Mouse (Mus musculus) kidney, postnatal 0 days (tissue): ENCODE measurements around the gene Prr11. TPM values are rescaled to one million over a fixed set of nuclear protein-coding genes. Genes with fewer than 3 reads are reported as not detected.
A peak's percentile ranks its signal among the peaks of the same experiment; 100 is the strongest.
"Not testable (repeated sequence)": the region's sequence is repeated elsewhere in the genome, so short reads cannot be mapped to it uniquely, and the experiment has no call there.

ENCODE experiments used
- ATAC-seq: fragments of 200-750 bp; cut with Nextera tagmentation; replicated peaks from 2 replicates; pipeline ENCODE4 v1.8.0; 2017; ENCODE audit warnings: low read depth, moderate number of reproducible peaks, moderate TSS enrichment, moderate library complexity; ENCODE audit not compliant: low FRiP score
- DNase-seq: peaks from one replicate; pipeline ENCODE4 v3.0.0-alpha.2; 2016; ENCODE audit warnings: low spot score
- H3K27ac ChIP-seq: fragments of 300-500 bp; sonication (generic); 2 replicates; pipeline ENCODE4 v1.5.1; 2014; ENCODE audit warnings: mild to moderate bottlenecking
- H3K27me3 ChIP-seq: fragments of 300-500 bp; sonication (generic); 2 replicates; pipeline ENCODE4 v1.6.1; 2014; ENCODE audit warnings: low read length, mixed read lengths; ENCODE audit not compliant: insufficient read depth
- H3K36me3 ChIP-seq: fragments of 300-500 bp; sonication (generic); 2 replicates; pipeline ENCODE4 v1.6.1; 2014; ENCODE audit warnings: low read length, mixed read lengths; ENCODE audit not compliant: insufficient read depth
- H3K4me1 ChIP-seq: fragments of 300-500 bp; sonication (generic); replicated peaks from 2 replicates; pipeline ENCODE4 v1.6.1; 2014; ENCODE audit warnings: antibody characterized with exemption, low read length, mixed read lengths; ENCODE audit not compliant: insufficient read depth
- H3K4me2 ChIP-seq: fragments of 300-500 bp; sonication (generic); 2 replicates; pipeline ENCODE4 v1.6.1; 2014; ENCODE audit warnings: mild to moderate bottlenecking, low read length, moderate library complexity, mixed read lengths
- H3K4me3 ChIP-seq: fragments of 300-500 bp; sonication (generic); replicated peaks from 2 replicates; pipeline ENCODE4 v1.5.1; 2014; ENCODE audit warnings: low read depth, low read length
- H3K9ac ChIP-seq: fragments of 300-500 bp; sonication (generic); 2 replicates; pipeline ENCODE4 v1.6.1; 2014; ENCODE audit warnings: low read depth, low read length
- H3K9me3 ChIP-seq: fragments of 300-500 bp; sonication (generic); replicated peaks from 2 replicates; pipeline ENCODE4 v1.6.1; 2016; ENCODE audit warnings: low read length, inconsistent platforms, mixed read lengths
- CTCF ChIP-seq: IDR thresholded peaks from 2 replicates; pipeline ENCODE4 v1.5.1; 2016; ENCODE audit warnings: antibody characterized with exemption, low read depth, mild to moderate bottlenecking, moderate library complexity
- WGBS: fragments of 180-500 bp; shearing (Covaris S2); extraction: QIAGEN DNeasy Blood & Tissue Kit; methylation state at CpG from one replicate; pipeline ENCODE4 v1.1.7; 2014; 5-methylcytosine and 5-hydroxymethylcytosine counted together
- microRNA counts: library from miRNA; unstranded; fragments of <30 nt; microRNA quantifications from one replicate; lab custom pipeline; 2015
- microRNA-seq: library from miRNA; unstranded; fragments of <30 nt; microRNA quantifications from one replicate; pipeline ENCODE4, GENCODE M21; 2016
- polyA plus RNA-seq: library from polyadenylated mRNA; unstranded; fragments of >200 nt; fragmentation: Nextera tagmentation; extraction: Ambion mirVana; gene quantifications from 2 replicates; pipeline ENCODE4 v1.2.1, GENCODE M21; 2015

Gene Prr11
- polyA plus RNA-seq, 1 experiment from 2014 or later, result 4.0 TPM

DNA sequence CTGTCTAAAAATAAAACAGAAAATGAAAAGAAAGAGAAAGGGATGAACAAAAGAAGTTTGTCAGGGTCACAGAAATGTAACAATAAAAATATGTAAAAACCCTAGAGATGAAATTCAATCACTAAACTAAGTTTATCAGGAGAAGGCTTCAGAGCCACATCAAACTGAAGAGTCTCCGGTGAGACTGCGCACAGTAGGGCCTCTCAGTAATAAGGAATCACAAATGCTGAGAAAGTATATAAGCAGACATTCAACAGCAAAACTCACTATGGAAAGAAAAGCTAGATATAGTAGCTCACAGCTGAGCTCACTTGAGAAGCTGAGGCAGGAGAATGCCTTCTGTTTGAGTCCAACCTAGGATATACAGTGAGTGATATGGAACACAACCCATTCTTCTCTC lies 48.1 kb downstream of the Prr11 start:
- Histone ChIP-seq H3K9me3 (no peaks in the 10 kb centered on the region), H3K4me3 (no peak overlapping the region), H3K4me1 (no peaks in the 10 kb centered on the region), H3K4me2 (no peak overlapping the region), H3K36me3 (0 out of 2 replicates have a peak, but pooled peaks cover 3% of the 10 kb centered on the region), H3K27ac (no peak overlapping the region), H3K9ac (no peak overlapping the region), H3K27me3 (no peaks in the 10 kb centered on the region)
- 99% methylated on average over 2 of the region's 2 CpGs for WGBS
- no peak for TF ChIP-seq CTCF
- ATAC-seq (no peak), DNase-seq (no peak)

DNA sequence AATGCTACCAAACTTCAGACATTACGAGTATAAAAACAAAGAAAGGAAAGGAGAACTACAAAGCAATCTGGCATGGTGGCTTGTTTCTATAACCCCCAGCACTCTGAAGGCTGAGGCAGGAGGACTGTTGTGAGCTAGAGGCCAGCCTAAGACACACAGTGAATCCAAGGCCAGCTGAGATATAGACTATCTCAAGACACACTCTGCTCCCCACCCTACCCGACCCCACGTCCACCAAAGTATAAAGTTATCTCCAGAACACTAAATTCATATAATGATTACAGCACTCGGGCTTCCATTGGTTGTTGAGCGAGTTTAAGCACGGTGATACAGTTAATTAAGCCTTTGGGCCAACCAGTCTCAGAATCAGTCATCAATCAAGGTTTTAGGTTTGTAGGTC lies 52.2 kb downstream of the Prr11 start:
- Histone ChIP-seq H3K4me2 (no peak overlapping the region), H3K4me1 (no peaks in the 10 kb centered on the region), H3K4me3 (no peak overlapping the region), H3K36me3 (0 out of 2 replicates have a peak, but pooled peaks cover 3% of the 10 kb centered on the region), H3K27me3 (no peaks in the 10 kb centered on the region), H3K9me3 (no peaks in the 10 kb centered on the region), H3K27ac (no peak overlapping the region), H3K9ac (no peak overlapping the region)
- DNase-seq (no peak), ATAC-seq (no peak)
- 75% methylated on average over 6 of the region's 6 CpGs for WGBS
- TF ChIP-seq CTCF, result no peak

- WGBS, result 90% methylated on average over 7 of the region's 7 CpGs
- H3K9ac ChIP-seq, H3K4me1 ChIP-seq, H3K27me3 ChIP-seq, H3K4me3 ChIP-seq, H3K27ac ChIP-seq, H3K9me3 ChIP-seq, ATAC-seq, H3K36me3 ChIP-seq, DNase-seq, H3K4me2 ChIP-seq: not testable (repeated sequence)
These were observed 59.6 kb downstream of the Prr11 start for GRCm38 (mm10) chr11:87048900-87049299.

GRCm38 (mm10) chr11:87046968-87047367 lies 61.5 kb downstream of the Prr11 start:
- no peak overlapping the region for H3K27ac ChIP-seq
- no peak overlapping the region for H3K4me2 ChIP-seq
- no peaks in the 10 kb centered on the region for H3K9me3 ChIP-seq
- H3K4me3 ChIP-seq, result no peak overlapping the region
- ATAC-seq (no peak), DNase-seq (peak; percentile 11)
- H3K4me1 ChIP-seq, result no peaks in the 10 kb centered on the region
- no peak for TF ChIP-seq CTCF
- H3K27me3 ChIP-seq, result no peaks in the 10 kb centered on the region
- no peak overlapping the region for H3K9ac ChIP-seq
- 75% methylated on average over 5 of the region's 5 CpGs for WGBS
- H3K36me3 ChIP-seq, result no peaks in the 10 kb centered on the region

DNA sequence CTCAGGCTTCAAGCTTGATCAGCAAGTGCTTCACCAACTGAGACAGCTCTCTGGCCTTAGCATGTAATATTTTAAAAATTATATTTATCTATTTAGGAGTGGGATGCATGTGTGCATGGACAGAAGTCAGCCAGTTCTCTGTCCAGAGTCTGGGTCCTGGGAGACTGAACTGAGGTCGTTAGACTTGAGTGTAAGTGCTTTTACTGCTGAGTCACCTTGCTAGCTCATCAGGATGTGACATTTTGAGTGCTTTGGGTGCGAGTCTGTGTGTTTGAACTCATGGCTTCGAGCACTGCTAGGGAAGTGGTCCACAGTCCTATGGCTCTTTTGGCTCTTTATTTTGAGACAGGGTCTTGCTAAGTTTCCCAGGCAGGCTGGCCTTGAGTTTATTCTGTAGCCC lies 65.5 kb downstream of the Prr11 start:
- H3K9me3 ChIP-seq, result no peaks in the 10 kb centered on the region
- no peak overlapping the region for H3K27ac ChIP-seq
- TF ChIP-seq CTCF, result no peak
- no peak overlapping the region for H3K9ac ChIP-seq
- no peaks in the 10 kb centered on the region for H3K27me3 ChIP-seq
- ATAC-seq (no peak), DNase-seq (no peak)
- no peak overlapping the region for H3K4me2 ChIP-seq
- WGBS, result 79% methylated on average over 3 of the region's 3 CpGs
- H3K36me3 ChIP-seq, result no peaks in the 10 kb centered on the region
- no peak overlapping the region for H3K4me3 ChIP-seq
- H3K4me1 ChIP-seq, result no peaks in the 10 kb centered on the region

DNA sequence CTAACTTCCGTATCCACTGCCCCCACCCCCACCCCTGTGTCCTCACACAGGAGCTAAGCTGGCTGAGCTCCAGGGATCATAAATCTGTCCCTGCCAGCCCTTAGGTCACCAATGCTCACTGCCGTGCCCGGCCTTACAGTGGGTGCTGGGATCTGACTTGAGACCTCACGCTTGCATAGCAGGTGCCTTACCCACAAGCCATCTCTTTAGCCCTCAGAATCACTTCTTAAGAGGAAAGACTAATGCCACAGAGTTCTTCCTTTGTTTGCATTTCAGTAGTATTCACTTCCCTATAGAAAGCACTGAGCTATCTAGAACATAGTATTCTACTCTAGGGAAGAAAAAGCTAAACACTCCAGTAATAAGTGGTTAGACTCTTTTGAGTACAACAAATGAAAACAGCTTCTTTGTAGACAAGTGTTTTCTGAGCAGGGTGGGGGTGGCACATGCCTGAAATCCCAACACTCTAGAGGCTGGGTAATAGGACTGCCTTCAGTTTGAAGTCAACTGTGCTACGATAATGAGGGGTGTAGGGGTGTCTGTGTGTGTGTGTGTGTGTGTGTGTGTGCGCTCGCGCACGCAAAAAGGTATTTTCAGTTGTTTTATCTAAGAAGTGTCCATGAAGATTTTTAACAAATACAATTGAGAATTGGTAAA lies 69.1 kb downstream of the Prr11 start:
- H3K9ac ChIP-seq, result no peak overlapping the region
- ATAC-seq (no peak), DNase-seq (no peak)
- no peak for TF ChIP-seq CTCF
- H3K4me2 ChIP-seq, result no peak overlapping the region
- H3K4me1 ChIP-seq, result no peaks in the 10 kb centered on the region
- no peaks in the 10 kb centered on the region for H3K36me3 ChIP-seq
- H3K27me3 ChIP-seq, result no peaks in the 10 kb centered on the region
- 58% methylated on average over 9 of the region's 9 CpGs for WGBS
- H3K27ac ChIP-seq, result no peak overlapping the region
- no peaks in the 10 kb centered on the region for H3K9me3 ChIP-seq
- H3K4me3 ChIP-seq, result no peak overlapping the region

MicroRNAs within 50 kb of the gene (microRNA counts, 519-probe panel; counts per million panel counts)
- 6,477 counts per million, percentile 92 among the panel's probes with 10 or more counts for microRNA mmu-miR-301a (lab: Ali Mortazavi, UCI)

Small RNAs within 50 kb of the gene (microRNA-seq; reads per million reads assigned to microRNA genes)
- 910 reads per million, percentile 77 among the genes with 10 or more reads in this experiment for gene Mir301

Other genes starting within 250 kb of the Prr11 start
- 10.6 and 11.1 TPM in 2 replicates for gene Ypel2, start 115.0 kb downstream of the Prr11 start, polyA plus RNA-seq
- 22.3 and 24.4 TPM in 2 replicates for gene Gdpd1, start 34.6 kb downstream of the Prr11 start, polyA plus RNA-seq
- 12.6 and 13.2 TPM in 2 replicates for gene Smg8, start 21.9 kb downstream of the Prr11 start, polyA plus RNA-seq
- gene Ska2, start 526 bp upstream of the Prr11 start, polyA plus RNA-seq, result 31.0 and 34.7 TPM in 2 replicates
- 19.8 and 22.3 TPM in 2 replicates for gene Trim37, start 18.4 kb upstream of the Prr11 start, polyA plus RNA-seq